In the genomic region with DNA sequence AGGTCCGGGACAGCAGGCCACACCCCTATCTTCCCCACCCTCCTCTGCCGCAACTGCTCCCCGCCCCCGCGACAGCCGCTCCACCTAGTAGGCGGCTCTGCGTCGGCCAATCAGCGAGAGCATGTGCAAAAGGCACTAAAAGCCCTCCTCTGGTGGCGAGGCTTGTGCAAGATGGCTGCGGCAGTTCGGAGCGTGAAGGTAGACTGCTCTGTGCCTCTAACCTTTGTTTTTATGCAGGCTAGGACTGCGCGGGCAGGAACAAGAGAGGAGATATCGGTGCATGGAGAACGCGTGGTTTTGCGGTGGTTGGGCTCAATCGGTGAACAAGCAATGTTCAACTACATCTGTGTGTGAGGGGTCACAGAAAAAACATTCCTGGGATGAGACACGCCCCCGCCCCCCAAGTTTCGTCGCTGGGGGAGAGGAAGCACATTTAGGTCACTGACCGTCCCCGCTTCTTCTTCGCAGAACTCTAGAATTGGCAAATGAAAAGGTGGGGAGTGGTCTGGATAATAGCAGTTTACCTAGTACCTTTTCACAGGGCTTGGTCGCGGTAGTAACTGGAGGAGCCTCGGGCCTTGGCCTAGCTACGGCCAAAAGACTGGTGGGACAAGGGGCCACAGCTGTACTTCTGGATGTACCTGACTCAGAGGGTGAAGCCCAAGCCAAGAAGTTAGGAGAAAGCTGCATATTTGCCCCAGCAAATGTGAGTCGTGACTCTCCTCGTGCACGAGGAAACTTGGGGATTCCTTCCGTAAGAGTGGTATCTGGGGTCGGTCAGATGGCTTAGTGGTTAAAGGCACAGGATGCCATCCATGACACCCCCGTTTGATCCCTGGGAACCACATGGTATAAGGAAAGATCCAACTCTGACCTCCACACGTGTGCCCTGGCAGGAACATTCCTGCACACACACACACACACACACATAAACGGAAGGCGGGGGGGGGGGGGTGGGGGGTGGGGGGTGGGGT, we compare ENCODE assay signal across 8 mouse cellular contexts. TPM values are rescaled to one million over a fixed set of nuclear protein-coding genes. Genes with fewer than 3 reads are reported as not detected.
DNase-seq lines count a peak whose midpoint lies in the region; ATAC-seq and TF ChIP-seq lines count a peak whose summit lies in the region.

A gene (plus strand): TSS at position 109 of the 974 bp plus-strand sequence.

- H3K4me1 ChIP-seq in forebrain, embryonic 15.5 days = 0 out of 2 replicates have a peak, but pooled peaks cover 3% of the 10 kb centered on the region
- H3K4me1 ChIP-seq in lung, embryonic 14.5 days (ENCODE audit: insufficient read depth) = no peaks in the 10 kb centered on the region
- H3K4me1 ChIP-seq in olfactory bulb, adult 2 months (ENCODE audit: control insufficient read depth, insufficient read depth, low read length) = no peaks in the 10 kb centered on the region
- H3K4me1 ChIP-seq in thymus, adult 2 months (replicated peaks; ENCODE audit: control insufficient read depth, insufficient read depth, low read length) = no peaks in the 10 kb centered on the region

- H3K4me2 ChIP-seq in forebrain, embryonic 15.5 days (replicated peaks) = peak within 1 kb of the TSS; percentile 57
- peak within 1 kb of the TSS; percentile 63 for H3K4me2 ChIP-seq in lung, embryonic 14.5 days

- no peaks in the 10 kb centered on the region for H3K36me3 ChIP-seq in forebrain, embryonic 15.5 days
- H3K36me3 ChIP-seq in lung, embryonic 14.5 days (ENCODE audit: insufficient read depth) = peaks cover 16% of the 10 kb centered on the region; the same call in 1 of the 2 replicates
- H3K36me3 ChIP-seq in thymus, adult 2 months (ENCODE audit: control insufficient read depth, insufficient read depth, low read length) = no peaks in the 10 kb centered on the region

- intact Hi-C loops in heart, postnatal 25 days (cut with DNase I) = loop anchor here (2.0 to 5.0 kb wide), 2 partner anchors 15 to 200 kb away; a partner anchor contains a TSS

- H3K9ac ChIP-seq in forebrain, embryonic 15.5 days (replicated peaks) = peak within 1 kb of the TSS; percentile 50
- H3K9ac ChIP-seq in lung, embryonic 14.5 days = peak within 1 kb of the TSS; percentile 54

- 18% methylated on average over 39 of the region's 41 CpGs for WGBS in forebrain, embryonic 15.5 days
- WGBS in lung, embryonic 14.5 days = 9% methylated on average over 39 of the region's 41 CpGs
- 12% methylated on average over 39 of the region's 41 CpGs for WGBS in olfactory bulb, adult 2 months
- WGBS in thymus, adult 2 months = under 1% methylated on average over 36 of the region's 41 CpGs

- no peaks in the 10 kb centered on the region for H3K9me3 ChIP-seq in forebrain, embryonic 15.5 days
- H3K9me3 ChIP-seq in lung, embryonic 14.5 days (ENCODE audit: low read depth, low read length) = no peaks in the 10 kb centered on the region

- peaks cover 2% of the 10 kb centered on the region; the same call in 1 of the 2 replicates for H3K27me3 ChIP-seq in forebrain, embryonic 15.5 days
- peaks cover 6% of the 10 kb centered on the region; the same call in 1 of the 2 replicates for H3K27me3 ChIP-seq in lung, embryonic 14.5 days (ENCODE audit: insufficient read depth, low read length)
- no peaks in the 10 kb centered on the region for H3K27me3 ChIP-seq in thymus, adult 2 months (ENCODE audit: control insufficient read depth, insufficient read depth, low read length)

- peak; percentile 53; the same call in 1 of the 2 replicates for TF ChIP-seq POLR2A in olfactory bulb, adult 2 months (IDR thresholded peaks at IDR 0.05; ENCODE audit: insufficient read depth, low read depth, low read length)
- 0 out of 2 replicates have a peak, but pooled peaks have one; percentile 47 for TF ChIP-seq POLR2A in thymus, adult 2 months (IDR thresholded peaks at IDR 0.05; ENCODE audit: control insufficient read depth, extremely low read depth, insufficient read depth, low read length, poor library complexity)

- peak; percentile 48 for TF ChIP-seq CTCF in layer of hippocampus, adult 2 months (conservative IDR thresholded peaks at IDR 0.05)
- peak; percentile 34; the same call in 1 of the 2 replicates for TF ChIP-seq CTCF in lung, embryonic 14.5 days (IDR thresholded peaks at IDR 0.05; ENCODE audit: low read depth)
- TF ChIP-seq CTCF in olfactory bulb, adult 2 months (IDR thresholded peaks at IDR 0.05; ENCODE audit: insufficient read depth, low read depth, low read length) = no peak
- no peak for TF ChIP-seq CTCF in thymus, adult 2 months (IDR thresholded peaks at IDR 0.05; ENCODE audit: borderline replicate concordance, control insufficient read depth, extremely low read depth, insufficient read depth, low read length, poor library complexity)

- peak; percentile 85 for DNase-seq in ES-CJ7 (ENCODE audit: low read depth, low spot score)
- DNase-seq in cerebellum, adult 11 months = peak; percentile 64
- peak; percentile 74 for DNase-seq in heart, postnatal 25 days (ENCODE audit: low spot score)
- peak; percentile 82 to 86 for DNase-seq in layer of hippocampus, adult 2 months (ENCODE audit: low spot score in 2 of 2)
- DNase-seq in lung, embryonic 14.5 days = peak; percentile 88
- DNase-seq in thymus, adult 2 months = peak; percentile 73

- 0 out of 2 replicates have a peak within 1 kb of the TSS, but pooled peaks have one; percentile 34 for H3K27ac ChIP-seq in forebrain, embryonic 15.5 days (replicated peaks)
- H3K27ac ChIP-seq in layer of hippocampus, adult 2 months = peak within 1 kb of the TSS; percentile 86
- H3K27ac ChIP-seq in lung, embryonic 14.5 days (ENCODE audit: low read depth) = peak within 1 kb of the TSS; percentile 36; the same call in 1 of the 2 replicates
- no peak within 1 kb of the TSS for H3K27ac ChIP-seq in olfactory bulb, adult 2 months (ENCODE audit: insufficient read depth, low read depth, low read length)
- peak within 1 kb of the TSS; percentile 53 for H3K27ac ChIP-seq in thymus, adult 2 months (ENCODE audit: control insufficient read depth, insufficient read depth, low read length)

- ATAC-seq in forebrain, embryonic 15.5 days (replicated peaks) = peak; percentile 99
- ATAC-seq in lung, embryonic 14.5 days (ENCODE audit: insufficient read depth) = peak; percentile 99

- H3K4me3 ChIP-seq in forebrain, embryonic 15.5 days = peak within 1 kb of the TSS; percentile 50
- H3K4me3 ChIP-seq in layer of hippocampus, adult 2 months = peak within 1 kb of the TSS; percentile 63
- H3K4me3 ChIP-seq in lung, embryonic 14.5 days (ENCODE audit: low read depth, low read length) = peak within 1 kb of the TSS; percentile 50
- peak within 1 kb of the TSS; percentile 65 for H3K4me3 ChIP-seq in olfactory bulb, adult 2 months (ENCODE audit: insufficient read depth, low read depth, low read length)
- H3K4me3 ChIP-seq in thymus, adult 2 months (ENCODE audit: control insufficient read depth, insufficient read depth, low read length) = peak within 1 kb of the TSS; percentile 89

RNA-seq across cellular contexts. Expression of the gene that starts here (rescaled TPM):
- 119 and 126 TPM in 2 replicates for polyA plus RNA-seq in forebrain, embryonic 15.5 days (2015; fragmentation: Nextera tagmentation; extraction: Ambion mirVana)
- 100 to 1,000 TPM; 218 to 235 TPM for total RNA-seq in heart, postnatal 25 days (2021)
- total RNA-seq in layer of hippocampus, adult 2 months (2021) = 10 to 100 TPM; 45.8 to 51.4 TPM
- 219 and 223 TPM in 2 replicates for polyA plus RNA-seq in lung, embryonic 14.5 days (2014; fragmentation: Nextera tagmentation; extraction: Ambion mirVana)
- not detected in 2 replicates for polyA plus RNA-seq in olfactory bulb, adult 2 months (2012; ENCODE audit: insufficient read depth, insufficient read length, low replicate concordance, missing spikeins)
- 51.3 and 69.7 TPM in 2 replicates for polyA plus RNA-seq in thymus, adult 2 months (2012; rRNA removed)

Comparison
In these comparisons a context has a peak if more than half of its experiments do, and no peak if none do; other contexts are left out.
1. RNA of the gene that starts here (total RNA-seq): 218 to 235 TPM in heart, postnatal 25 days; 45.8 to 51.4 TPM in layer of hippocampus, adult 2 months; every median in the first group is over 4 times any median in the second.
2. RNA of the gene that starts here (polyA plus RNA-seq): 219 to 223 TPM in lung, embryonic 14.5 days, 119 to 126 TPM in forebrain, embryonic 15.5 days and 51.3 to 69.7 TPM in thymus, adult 2 months; not detected in olfactory bulb, adult 2 months; every median in the first group is over 10 times any median in the second.
3. CTCF ChIP-seq: peak in layer of hippocampus, adult 2 months (single experiment) and lung, embryonic 14.5 days (single experiment); none in olfactory bulb, adult 2 months (single experiment) and thymus, adult 2 months (single experiment).
4. Peak in every context shown above with its lines, with median percentiles within 50 percentile points of each other: DNase-seq and H3K4me3 ChIP-seq.